ENCODE assay signal across 9 mouse cellular contexts in the genomic region with DNA sequence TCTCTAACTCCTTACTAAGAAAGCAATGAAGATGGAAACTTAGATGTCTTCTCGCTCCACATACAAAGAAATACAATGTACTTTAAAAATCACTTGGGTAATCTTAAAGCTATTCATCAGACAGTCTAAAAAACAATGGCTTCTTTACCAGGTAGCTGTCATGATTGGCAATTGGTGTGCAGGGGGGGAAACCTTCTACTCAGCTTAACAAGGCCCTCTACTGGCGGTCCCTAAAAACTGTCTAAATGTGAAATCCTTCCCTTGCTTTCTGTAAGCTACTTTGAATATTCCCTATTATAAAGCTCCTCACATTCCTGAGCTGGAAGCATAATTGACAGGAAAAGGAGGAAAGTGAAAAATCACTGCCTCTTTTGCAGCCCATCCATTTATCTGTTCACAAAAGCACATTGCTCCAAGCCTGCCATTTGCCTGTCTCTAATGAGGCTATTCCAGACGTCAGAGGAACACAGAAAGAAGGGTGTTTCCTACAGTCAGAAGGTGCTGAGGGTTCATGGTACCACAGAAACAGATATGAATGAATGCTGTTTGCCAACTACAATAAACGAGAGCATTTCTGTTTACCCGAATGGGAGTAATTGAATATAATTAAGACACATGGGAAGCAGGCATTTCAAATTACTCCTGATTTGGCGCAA.
DNase-seq lines count a peak whose midpoint lies in the region; ATAC-seq lines count a peak whose summit lies in the region.
"Had no signal": no experiment of that assay in that cellular context is flagged by ENCODE, and none has a peak within 500 bp of the region (broad histone marks: within the 10 kb centered on the region; RNA-seq: fewer than 3 reads in every experiment).

No protein-coding gene starts in this region.

- H3K4me3 ChIP-seq in hindbrain, embryonic 12.5 days: no peak overlapping the region
- no peak overlapping the region for H3K4me3 ChIP-seq in midbrain, embryonic 15.5 days
- no peak overlapping the region for H3K4me3 ChIP-seq in heart, embryonic 11.5 days (ENCODE audit: low read depth, low read length)
- H3K4me3 ChIP-seq: embryonic facial prominence, embryonic 15.5 days had no signal

- 45% methylated on average over 6 of the region's 6 CpGs for WGBS in hindbrain, embryonic 12.5 days
- 44% methylated on average over 6 of the region's 6 CpGs for WGBS in midbrain, embryonic 15.5 days
- WGBS in heart, embryonic 11.5 days (ENCODE audit: insufficient replicate concordance): 57% methylated on average over 6 of the region's 6 CpGs

- no peaks in the 10 kb centered on the region for H3K27me3 ChIP-seq in hindbrain, embryonic 12.5 days
- H3K27me3 ChIP-seq in midbrain, embryonic 15.5 days (replicated peaks): no peaks in the 10 kb centered on the region
- H3K27me3 ChIP-seq in heart, embryonic 11.5 days (ENCODE audit: control insufficient read depth, insufficient read depth, low read length): no peaks in the 10 kb centered on the region
- H3K27me3 ChIP-seq: embryonic facial prominence, embryonic 15.5 days had no signal

- DNase-seq in cerebellum, adult 11-12 months: no peak
- DNase-seq in right cerebral cortex, postnatal 10 days (ENCODE audit: low spot score in 2 of 2): peak; percentile 37 to 43
- no peak for DNase-seq in right cerebral cortex, adult 18-20 months
- DNase-seq in urinary bladder, postnatal 14 days (ENCODE audit: low spot score): no peak

- 0 out of 2 replicates have a peak overlapping the region, but pooled peaks have one; percentile 19 for H3K27ac ChIP-seq in hindbrain, embryonic 12.5 days
- no peak overlapping the region for H3K27ac ChIP-seq in midbrain, embryonic 15.5 days
- no peak overlapping the region for H3K27ac ChIP-seq in heart, embryonic 11.5 days (ENCODE audit: low read depth, low read length)
- H3K27ac ChIP-seq: embryonic facial prominence, embryonic 15.5 days had no signal

- no peaks in the 10 kb centered on the region for H3K9me3 ChIP-seq in hindbrain, embryonic 12.5 days (replicated peaks)
- H3K9me3 ChIP-seq in midbrain, embryonic 15.5 days: no peaks in the 10 kb centered on the region
- H3K9me3 ChIP-seq in heart, embryonic 11.5 days (replicated peaks; ENCODE audit: control insufficient read depth, low read length): no peaks in the 10 kb centered on the region
- H3K9me3 ChIP-seq: embryonic facial prominence, embryonic 15.5 days had no signal

- no peaks in the 10 kb centered on the region for H3K36me3 ChIP-seq in hindbrain, embryonic 12.5 days
- H3K36me3 ChIP-seq in midbrain, embryonic 15.5 days (replicated peaks): no peaks in the 10 kb centered on the region
- no peaks in the 10 kb centered on the region for H3K36me3 ChIP-seq in heart, embryonic 11.5 days (ENCODE audit: control insufficient read depth, insufficient read depth, low read length)
- H3K36me3 ChIP-seq: embryonic facial prominence, embryonic 15.5 days had no signal

- H3K9ac ChIP-seq in hindbrain, embryonic 12.5 days: no peak overlapping the region
- no peak overlapping the region for H3K9ac ChIP-seq in midbrain, embryonic 15.5 days
- H3K9ac ChIP-seq in heart, embryonic 11.5 days (ENCODE audit: low read depth, low read length): no peak overlapping the region
- H3K9ac ChIP-seq: embryonic facial prominence, embryonic 15.5 days had no signal

- peaks cover 10% of the 10 kb centered on the region for H3K4me1 ChIP-seq in hindbrain, embryonic 12.5 days
- H3K4me1 ChIP-seq in midbrain, embryonic 15.5 days: no peaks in the 10 kb centered on the region; the same call in 1 of the 2 replicates
- H3K4me1 ChIP-seq in heart, embryonic 11.5 days (ENCODE audit: control insufficient read depth, insufficient read depth, low read length): no peaks in the 10 kb centered on the region
- H3K4me1 ChIP-seq: embryonic facial prominence, embryonic 15.5 days had no signal

- H3K4me2 ChIP-seq in hindbrain, embryonic 12.5 days (replicated peaks): no peak overlapping the region
- no peak overlapping the region for H3K4me2 ChIP-seq in midbrain, embryonic 15.5 days
- H3K4me2 ChIP-seq in heart, embryonic 11.5 days: no peak overlapping the region
- H3K4me2 ChIP-seq: embryonic facial prominence, embryonic 15.5 days had no signal

- ATAC-seq in cerebellum, adult (ENCODE audit: insufficient number of reproducible peaks, low FRiP score, low TSS enrichment): 0 out of 2 replicates have a peak, but pooled peaks have one; percentile 33
- ATAC-seq in hindbrain, embryonic 12.5 days (ENCODE audit: low FRiP score): peak; percentile 46
- ATAC-seq in midbrain, embryonic 15.5 days (replicated peaks): peak; percentile 50
- no peak for ATAC-seq in heart, embryonic 11.5 days (replicated peaks; ENCODE audit: insufficient number of reproducible peaks, low FRiP score, low TSS enrichment)

Comparison
In these comparisons a context has a peak if more than half of its experiments do, and no peak if none do; other contexts are left out.
1. DNase-seq: peak in right cerebral cortex, postnatal 10 days (2 of 2); none in cerebellum, adult 11-12 months (single experiment), right cerebral cortex, adult 18-20 months (single experiment) and urinary bladder, postnatal 14 days (single experiment).